Mouse (Mus musculus) limb, embryonic 15.5 days (tissue): ENCODE data around the gene Tns1. TPM values are rescaled to one million over a fixed set of nuclear protein-coding genes. Genes with fewer than 3 reads are reported as not detected.

Experiments
- ATAC-seq: fragments of 200-750 bp; cut with Nextera tagmentation; 2 replicates; pipeline ENCODE4 v1.8.0; 2017; ENCODE audit warnings: low read depth, moderate TSS enrichment; ENCODE audit not compliant: insufficient number of reproducible peaks, low FRiP score, low TSS enrichment
- H3K27ac ChIP-seq: fragments of 300-500 bp; sonication (generic); 2 replicates; pipeline ENCODE4 v1.5.1; 2015; ENCODE audit warnings: moderate library complexity, mild to moderate bottlenecking, inconsistent platforms
- H3K27me3 ChIP-seq: fragments of 300-500 bp; sonication (generic); 2 replicates; pipeline ENCODE4 v1.6.1; 2015; ENCODE audit warnings: inconsistent platforms
- H3K36me3 ChIP-seq: fragments of 300-500 bp; sonication (generic); 2 replicates; pipeline ENCODE4 v1.6.1; 2015; ENCODE audit warnings: inconsistent platforms
- H3K4me1 ChIP-seq: fragments of 300-500 bp; sonication (generic); 2 replicates; pipeline ENCODE4 v1.6.1; 2015; ENCODE audit warnings: inconsistent platforms
- H3K4me2 ChIP-seq: fragments of 300-500 bp; sonication (generic); 2 replicates; pipeline ENCODE4 v1.6.1; 2015; ENCODE audit warnings: mild to moderate bottlenecking, inconsistent platforms
- H3K4me3 ChIP-seq: fragments of 300-500 bp; sonication (generic); 2 replicates; pipeline ENCODE4 v1.5.1; 2015; ENCODE audit warnings: mild to moderate bottlenecking, inconsistent platforms
- H3K9ac ChIP-seq: fragments of 300-500 bp; sonication (generic); 2 replicates; pipeline ENCODE4 v1.6.1; 2015; ENCODE audit warnings: inconsistent platforms
- H3K9me3 ChIP-seq: fragments of 300-500 bp; sonication (generic); 2 replicates; pipeline ENCODE4 v1.6.1; 2016; ENCODE audit warnings: inconsistent platforms
- WGBS: fragments of 180-500 bp; shearing (Covaris S2); methylation state at CpG from one replicate; pipeline ENCODE4 v1.1.7; 2015; 5-methylcytosine and 5-hydroxymethylcytosine counted together
- polyA plus RNA-seq: library from polyadenylated mRNA; unstranded; fragments of >200 nt; fragmentation: Nextera tagmentation; extraction: Ambion mirVana; gene quantifications from 2 replicates; pipeline ENCODE4 v1.2.1, GENCODE M21; 2015

The Tns1 gene
- polyA plus RNA-seq, 1 experiment from 2014 or later = 59.9 TPM

DNA sequence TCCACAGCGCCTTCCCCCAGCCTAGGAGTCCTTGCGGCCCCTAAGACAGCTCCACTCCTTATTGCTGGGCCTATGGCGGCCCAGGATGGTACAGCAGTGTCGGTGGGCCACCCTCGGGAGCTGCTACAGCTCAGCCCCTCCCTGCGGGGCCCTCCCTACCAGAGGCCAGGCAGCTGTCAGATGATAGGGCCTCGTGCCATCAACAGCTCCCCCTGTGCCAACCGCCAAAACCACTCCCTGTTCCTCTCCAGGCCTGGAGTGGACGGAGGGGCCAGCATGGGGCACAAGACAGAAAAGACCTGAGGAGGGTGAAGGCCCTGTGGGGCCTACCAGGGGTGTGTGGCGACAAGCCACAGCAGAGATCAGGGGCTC, 122.8 kb downstream of the Tns1 start:
- H3K27me3 ChIP-seq = no peaks in the 10 kb centered on the region
- peak overlapping the region; percentile 67; the same call in 1 of the 2 replicates for H3K27ac ChIP-seq
- 43% methylated on average over 10 of the region's 10 CpGs for WGBS
- H3K4me3 ChIP-seq = no peak overlapping the region
- no peaks in the 10 kb centered on the region for H3K9me3 ChIP-seq
- H3K9ac ChIP-seq = no peak overlapping the region
- H3K4me1 ChIP-seq = peaks cover 47% of the 10 kb centered on the region
- ATAC-seq = no peak
- no peak overlapping the region for H3K4me2 ChIP-seq
- H3K36me3 ChIP-seq = peaks cover 18% of the 10 kb centered on the region

DNA sequence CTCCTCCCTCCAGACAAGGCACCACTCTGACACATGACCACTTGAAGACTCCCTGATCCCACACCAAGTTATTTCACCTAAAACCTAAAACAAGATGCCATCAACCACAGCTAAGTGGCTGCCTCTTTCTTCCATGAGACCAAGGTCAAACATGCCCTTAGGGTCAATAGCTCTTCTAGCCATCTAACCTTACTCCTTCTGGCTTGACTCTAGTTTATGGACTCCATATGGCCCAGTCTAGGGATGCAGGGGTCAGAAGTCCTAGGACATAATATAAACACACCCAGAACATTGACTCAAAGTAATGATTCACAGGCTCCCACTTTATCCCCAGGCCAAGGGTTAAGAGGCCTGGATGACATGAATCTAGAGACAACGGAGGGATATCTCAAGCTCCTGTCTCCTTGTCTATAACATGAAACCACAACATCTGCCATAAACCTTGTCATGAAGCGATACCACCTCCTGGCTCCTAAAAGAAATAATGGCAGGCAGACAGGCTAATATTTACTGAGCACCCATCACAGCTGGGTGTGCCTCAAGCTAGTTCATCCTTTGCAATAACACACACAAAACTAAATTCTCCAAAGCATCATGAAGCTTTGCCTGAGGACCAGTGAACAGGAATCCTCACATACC, 123.3 kb downstream of the Tns1 start:
- Histone ChIP-seq H3K9ac (no peak overlapping the region), H3K36me3 (peaks cover 23% of the 10 kb centered on the region), H3K27ac (peak overlapping the region; percentile 67; the same call in 1 of the 2 replicates), H3K27me3 (no peaks in the 10 kb centered on the region), H3K4me1 (peaks cover 50% of the 10 kb centered on the region), H3K4me2 (no peak overlapping the region), H3K9me3 (no peaks in the 10 kb centered on the region), H3K4me3 (no peak overlapping the region)
- 52% methylated on average over 2 of the region's 2 CpGs for WGBS
- ATAC-seq = no peak

DNA sequence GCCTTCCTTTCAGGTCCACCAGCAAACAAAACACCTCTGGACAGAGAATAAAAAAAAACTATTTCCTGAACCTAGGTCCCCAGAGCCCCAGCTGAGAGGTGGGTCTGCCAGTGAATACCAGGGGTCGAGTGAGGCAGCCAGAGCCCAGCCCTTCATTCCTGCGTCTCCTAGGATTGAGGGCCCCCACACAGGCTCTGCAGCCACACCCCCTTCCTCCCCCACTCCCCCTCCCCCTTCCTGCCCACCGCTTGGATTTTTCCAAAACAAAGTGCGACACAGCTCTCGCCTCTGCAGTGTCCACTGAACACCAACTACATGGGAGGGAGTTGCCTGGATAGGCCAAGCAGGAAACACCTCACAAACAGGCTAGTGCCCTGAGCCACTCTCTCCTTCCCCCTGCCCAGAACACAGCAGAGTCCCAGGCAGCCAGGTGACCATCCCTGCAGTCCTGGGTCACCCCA, 124.0 kb downstream of the Tns1 start:
- H3K4me1 ChIP-seq = peaks cover 56% of the 10 kb centered on the region
- 17% methylated on average over 5 of the region's 5 CpGs for WGBS

DNA sequence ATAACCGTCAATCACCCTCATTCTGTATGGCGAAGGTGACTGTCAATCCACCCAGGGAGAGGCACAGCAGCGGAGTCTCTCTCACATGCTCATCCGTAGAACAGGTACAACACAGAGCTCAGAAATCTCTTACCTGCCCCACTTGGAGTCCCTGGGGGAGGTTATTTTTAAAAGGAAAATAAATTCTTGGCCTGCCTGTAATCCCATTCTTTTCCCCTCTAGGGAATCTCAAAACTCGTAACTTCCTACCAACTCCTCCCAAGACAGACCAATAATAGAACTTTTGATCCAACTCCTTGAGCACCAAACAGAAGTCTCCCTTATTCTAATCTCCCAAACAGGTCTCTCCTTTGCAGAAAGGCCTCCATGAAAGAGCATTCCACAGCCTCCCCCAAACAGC, 124.7 kb downstream of the Tns1 start:
- peaks cover 34% of the 10 kb centered on the region for H3K36me3 ChIP-seq
- no peak overlapping the region for H3K9ac ChIP-seq
- no peak overlapping the region for H3K4me3 ChIP-seq
- H3K9me3 ChIP-seq = no peaks in the 10 kb centered on the region
- no peak for ATAC-seq
- peak overlapping the region; percentile 80 for H3K27ac ChIP-seq
- H3K4me1 ChIP-seq = peaks cover 61% of the 10 kb centered on the region
- no peak overlapping the region for H3K4me2 ChIP-seq
- WGBS = 55% methylated on average over 5 of the region's 5 CpGs
- no peaks in the 10 kb centered on the region for H3K27me3 ChIP-seq

More for the DNA sequence above, 124.0 kb downstream of the Tns1 start:
- peak overlapping the region; percentile 80 for H3K27ac ChIP-seq
- H3K9ac ChIP-seq = no peak overlapping the region
- peaks cover 29% of the 10 kb centered on the region for H3K36me3 ChIP-seq
- H3K4me3 ChIP-seq = no peak overlapping the region
- H3K4me2 ChIP-seq = no peak overlapping the region
- H3K9me3 ChIP-seq = no peaks in the 10 kb centered on the region
- no peak for ATAC-seq
- H3K27me3 ChIP-seq = no peaks in the 10 kb centered on the region

DNA sequence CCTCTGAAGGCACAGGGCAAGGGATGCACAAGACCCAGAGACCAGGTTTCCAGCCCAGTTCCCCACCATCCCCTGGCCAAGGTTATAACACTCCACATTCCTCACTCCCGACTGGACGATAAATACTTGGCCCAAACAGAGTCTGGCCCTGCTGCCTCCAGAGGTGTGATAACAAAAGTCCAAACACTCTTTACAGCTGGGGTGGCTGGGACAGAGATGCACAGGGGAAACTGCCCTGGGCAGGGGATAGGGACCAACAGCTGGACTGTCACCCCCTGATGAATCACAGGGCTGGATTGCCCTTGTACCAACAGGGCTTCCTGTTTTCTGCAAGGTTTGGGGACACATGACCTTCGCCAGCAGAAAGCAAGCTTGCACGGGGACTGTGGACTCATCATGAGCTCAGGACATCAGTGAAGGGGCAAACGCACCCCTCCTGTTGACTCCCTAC, 125.3 kb downstream of the Tns1 start:
- Histone ChIP-seq H3K36me3 (peaks cover 34% of the 10 kb centered on the region), H3K4me1 (peaks cover 66% of the 10 kb centered on the region), H3K9ac (no peak overlapping the region), H3K27me3 (no peaks in the 10 kb centered on the region), H3K4me3 (no peak overlapping the region), H3K9me3 (no peaks in the 10 kb centered on the region), H3K4me2 (no peak overlapping the region), H3K27ac (peak overlapping the region; percentile 80)
- WGBS = 53% methylated on average over 5 of the region's 5 CpGs
- no peak for ATAC-seq

- no peak overlapping the region for H3K9ac ChIP-seq
- no peaks in the 10 kb centered on the region for H3K9me3 ChIP-seq
- H3K4me3 ChIP-seq = no peak overlapping the region
- WGBS = 45% methylated on average over 9 of the region's 9 CpGs
- peaks cover 34% of the 10 kb centered on the region for H3K36me3 ChIP-seq
- H3K4me2 ChIP-seq = no peak overlapping the region
- H3K27ac ChIP-seq = peak overlapping the region; percentile 80
- ATAC-seq = peak; percentile 28
- H3K27me3 ChIP-seq = no peaks in the 10 kb centered on the region
- peaks cover 66% of the 10 kb centered on the region for H3K4me1 ChIP-seq
These were observed 126.0 kb downstream of the Tns1 start for GRCm38 (mm10) chr1:73998131-73998865.

- WGBS = 90% methylated on average over 6 of the region's 6 CpGs
- H3K9me3 ChIP-seq = no peaks in the 10 kb centered on the region
- no peak overlapping the region for H3K9ac ChIP-seq
These were observed 126.9 kb downstream of the Tns1 start for GRCm38 (mm10) chr1:73997341-73997740.

GRCm38 (mm10) chr1:73996650-73997049, 127.6 kb downstream of the Tns1 start:
- H3K4me3 ChIP-seq = no peak overlapping the region
- H3K27ac ChIP-seq = no peak overlapping the region
- no peaks in the 10 kb centered on the region for H3K9me3 ChIP-seq
- H3K4me1 ChIP-seq = peaks cover 65% of the 10 kb centered on the region
- H3K9ac ChIP-seq = no peak overlapping the region
- WGBS = 85% methylated on average over 3 of the region's 3 CpGs
- H3K36me3 ChIP-seq = peaks cover 44% of the 10 kb centered on the region
- H3K4me2 ChIP-seq = no peak overlapping the region
- ATAC-seq = no peak
- no peaks in the 10 kb centered on the region for H3K27me3 ChIP-seq

More at GRCm38 (mm10) chr1:73997341-73997740, 126.9 kb downstream of the Tns1 start:
- no peak for ATAC-seq
- H3K4me3 ChIP-seq = no peak overlapping the region
- H3K4me1 ChIP-seq = peaks cover 69% of the 10 kb centered on the region
- H3K27ac ChIP-seq = no peak overlapping the region
- peaks cover 41% of the 10 kb centered on the region for H3K36me3 ChIP-seq
- no peaks in the 10 kb centered on the region for H3K27me3 ChIP-seq
- no peak overlapping the region for H3K4me2 ChIP-seq

GRCm38 (mm10) chr1:73996209-73996608, 128.0 kb downstream of the Tns1 start:
- peaks cover 45% of the 10 kb centered on the region for H3K36me3 ChIP-seq
- 43% methylated on average over 2 of the region's 2 CpGs for WGBS

DNA sequence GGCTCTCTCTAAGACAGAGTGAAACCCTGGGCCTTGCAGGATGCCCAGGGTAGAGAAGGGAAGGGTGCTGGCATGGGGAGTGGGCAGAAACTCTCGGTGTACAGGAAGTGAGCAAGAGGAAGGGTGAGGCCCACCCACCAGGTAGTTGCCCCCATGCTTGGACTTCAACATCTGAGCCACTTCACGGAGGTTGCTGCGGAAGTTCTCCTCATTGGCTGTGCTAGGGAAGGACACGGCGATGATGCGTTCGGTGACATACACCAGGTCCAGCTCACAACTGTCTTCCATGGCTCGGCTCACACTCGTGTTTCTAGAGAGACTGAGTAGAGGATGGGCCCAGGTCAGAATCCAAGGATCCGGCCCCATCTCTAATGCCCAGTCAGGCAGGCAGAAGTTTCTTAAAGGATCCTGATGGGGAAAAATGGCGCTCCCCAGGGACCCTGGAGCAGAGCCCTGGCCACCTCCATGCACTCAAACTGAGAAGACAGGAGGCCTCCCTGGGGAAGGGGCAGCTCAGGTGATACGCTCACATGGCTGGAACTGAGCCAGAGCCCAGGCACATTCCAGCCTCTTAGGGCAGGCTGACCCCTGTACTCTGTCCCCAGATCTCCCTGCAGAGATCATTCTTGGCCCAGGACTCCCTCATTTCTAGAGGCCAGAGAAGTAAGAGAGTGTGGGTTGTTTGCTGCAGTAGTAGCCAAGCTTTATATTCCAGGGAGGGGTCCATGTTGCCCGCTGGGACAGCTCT, 129.0 kb downstream of the Tns1 start:
- no peak overlapping the region for H3K9ac ChIP-seq
- no peak overlapping the region for H3K27ac ChIP-seq
- 84% methylated on average over 13 of the region's 13 CpGs for WGBS
- H3K4me2 ChIP-seq = no peak overlapping the region
- H3K36me3 ChIP-seq = peaks cover 55% of the 10 kb centered on the region
- ATAC-seq = no peak
- H3K4me3 ChIP-seq = no peak overlapping the region
- H3K4me1 ChIP-seq = peaks cover 52% of the 10 kb centered on the region
- no peaks in the 10 kb centered on the region for H3K9me3 ChIP-seq
- no peaks in the 10 kb centered on the region for H3K27me3 ChIP-seq

More at GRCm38 (mm10) chr1:73996209-73996608, 128.0 kb downstream of the Tns1 start:
- Histone ChIP-seq H3K4me3 (no peak overlapping the region), H3K4me1 (peaks cover 61% of the 10 kb centered on the region), H3K9ac (no peak overlapping the region), H3K27ac (no peak overlapping the region), H3K27me3 (no peaks in the 10 kb centered on the region), H3K4me2 (no peak overlapping the region), H3K9me3 (no peaks in the 10 kb centered on the region)
- no peak for ATAC-seq

- WGBS = 55% methylated on average over 7 of the region's 7 CpGs
- no peak overlapping the region for H3K4me3 ChIP-seq
- peaks cover 68% of the 10 kb centered on the region for H3K36me3 ChIP-seq
- H3K9ac ChIP-seq = no peak overlapping the region
- H3K4me1 ChIP-seq = peaks cover 39% of the 10 kb centered on the region
- H3K27ac ChIP-seq = peak overlapping the region; percentile 44; the same call in 1 of the 2 replicates
- no peak for ATAC-seq
- no peaks in the 10 kb centered on the region for H3K27me3 ChIP-seq
- H3K9me3 ChIP-seq = no peaks in the 10 kb centered on the region
- H3K4me2 ChIP-seq = no peak overlapping the region
These were observed 130.3 kb downstream of the Tns1 start for GRCm38 (mm10) chr1:73993901-73994426.
